Mouse (Mus musculus): Measurements from ENCODE around the gene Palb2. TPM values are rescaled to one million over a fixed set of nuclear protein-coding genes. Genes with fewer than 3 reads are reported as not detected.
"Not testable (repeated sequence)": the region's sequence is repeated elsewhere in the genome, so short reads cannot be mapped to it uniquely, and the experiment has no call there.

The Palb2 gene
- total RNA-seq, 2 experiments from 2014 or later, result 1.6 to 1.9 TPM

DNA sequence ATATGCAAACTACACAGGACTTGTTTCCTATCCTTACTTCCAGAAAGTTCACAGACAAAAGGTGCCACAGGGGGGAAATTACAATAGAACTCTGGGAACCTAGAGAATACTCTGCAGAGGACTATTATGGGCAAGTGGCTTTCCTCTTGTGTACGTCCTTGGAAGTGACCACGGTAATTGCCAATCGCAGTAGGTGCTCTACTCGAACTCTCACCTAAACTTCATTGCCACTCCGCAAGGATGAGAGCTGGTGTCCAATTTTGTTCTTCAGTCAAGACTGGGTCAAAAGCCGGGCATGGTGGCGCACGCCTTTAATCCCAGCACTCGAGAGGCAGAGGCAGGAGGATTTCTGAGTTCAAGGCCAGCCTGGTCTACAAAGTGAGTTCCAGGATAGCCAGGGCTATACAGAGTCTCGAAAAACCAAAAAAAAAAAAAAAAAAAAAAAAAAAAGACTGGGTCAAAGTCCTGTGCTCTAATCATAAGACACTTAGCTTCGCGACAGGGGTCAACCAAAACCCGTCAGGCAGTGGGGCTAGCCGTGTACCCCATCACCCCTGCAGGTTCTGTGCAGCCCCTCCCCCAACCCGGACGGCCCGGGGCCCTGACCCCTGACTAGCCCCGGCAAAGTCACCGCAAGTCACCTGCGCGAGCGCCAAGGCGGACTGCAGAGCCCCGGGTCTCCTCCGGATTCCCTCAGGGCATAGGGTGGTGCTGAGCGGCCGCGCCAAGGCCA, 31.6 kb downstream of the Palb2 start:
- not testable (repeated sequence) for DNase-seq

DNA sequence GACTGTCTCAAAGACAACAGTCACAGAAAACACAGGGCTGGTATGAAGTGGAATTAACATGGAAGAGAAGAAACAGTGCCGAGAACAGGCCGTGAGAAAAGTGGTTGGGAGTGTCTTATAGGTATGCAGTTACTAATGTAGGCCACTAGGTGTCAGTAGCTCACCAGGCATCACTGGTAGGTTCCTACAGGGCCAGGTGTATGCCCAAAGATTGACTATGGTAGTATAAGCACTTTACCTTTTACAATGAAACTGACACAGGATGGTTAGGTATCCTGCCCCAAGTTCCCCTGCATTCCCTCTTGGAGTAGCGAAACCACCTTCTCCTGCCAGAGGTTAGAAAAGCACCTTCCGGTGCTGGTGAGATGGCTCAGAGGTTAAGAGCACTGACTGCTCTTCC, 33.6 kb downstream of the Palb2 start:
- DNase-seq, result peak; percentile 15 to 39

DNA sequence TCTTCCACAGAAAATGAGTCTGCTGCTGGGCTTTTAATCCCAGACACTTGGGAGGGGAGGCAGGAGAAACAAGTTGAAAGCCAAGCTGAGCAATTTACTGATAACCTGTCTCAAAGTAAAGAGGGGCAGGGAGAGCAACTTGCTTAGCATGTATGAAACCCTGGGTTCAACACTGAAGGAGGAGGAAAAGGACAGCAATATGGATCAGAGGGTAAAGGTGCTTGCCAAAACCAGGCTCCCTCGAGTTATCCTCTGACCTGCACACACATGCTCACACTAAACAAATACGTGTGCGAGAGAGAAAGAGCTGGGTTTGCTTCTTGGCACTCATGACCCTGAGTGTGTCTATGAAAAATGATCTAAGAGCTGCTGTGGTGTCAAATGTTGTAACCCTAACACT, 34.8 kb downstream of the Palb2 start:
- no peak for DNase-seq

DNA sequence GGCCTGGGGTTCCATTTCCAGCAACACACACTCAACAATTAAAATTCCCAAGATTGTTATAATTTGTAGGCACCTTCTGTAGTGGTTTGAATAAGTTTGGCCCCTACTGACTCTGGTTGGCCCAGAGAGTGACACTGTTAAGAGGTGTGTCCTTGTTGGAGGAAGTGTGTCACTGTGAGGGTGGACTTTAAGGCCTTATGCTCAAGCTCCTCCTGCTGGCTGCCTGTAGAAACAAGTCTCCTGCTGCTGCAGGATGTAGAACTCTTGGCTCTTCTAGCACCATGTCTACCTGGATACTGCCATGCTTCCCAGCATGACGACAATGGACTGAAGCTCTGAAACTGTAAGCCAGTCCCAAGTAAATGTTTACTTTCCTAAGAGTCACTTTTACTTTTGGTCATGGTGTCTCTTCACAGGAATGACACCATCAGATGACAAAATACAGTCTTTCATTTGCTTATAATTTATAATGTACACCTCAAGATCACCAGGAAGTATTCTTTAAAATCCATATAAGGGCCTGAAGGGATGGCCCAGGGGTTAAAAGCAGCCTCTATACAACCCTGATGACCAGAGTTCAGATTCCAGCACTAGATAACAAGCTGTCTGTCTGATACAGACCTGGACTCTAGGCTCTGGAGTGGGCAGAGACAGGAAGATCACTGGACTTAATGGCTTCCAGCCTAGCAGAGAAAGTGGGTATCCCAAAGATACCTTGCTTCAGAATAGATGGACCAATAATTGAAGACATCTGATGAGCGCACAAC, 38.0 kb downstream of the Palb2 start:
- DNase-seq, result no peak

DNA sequence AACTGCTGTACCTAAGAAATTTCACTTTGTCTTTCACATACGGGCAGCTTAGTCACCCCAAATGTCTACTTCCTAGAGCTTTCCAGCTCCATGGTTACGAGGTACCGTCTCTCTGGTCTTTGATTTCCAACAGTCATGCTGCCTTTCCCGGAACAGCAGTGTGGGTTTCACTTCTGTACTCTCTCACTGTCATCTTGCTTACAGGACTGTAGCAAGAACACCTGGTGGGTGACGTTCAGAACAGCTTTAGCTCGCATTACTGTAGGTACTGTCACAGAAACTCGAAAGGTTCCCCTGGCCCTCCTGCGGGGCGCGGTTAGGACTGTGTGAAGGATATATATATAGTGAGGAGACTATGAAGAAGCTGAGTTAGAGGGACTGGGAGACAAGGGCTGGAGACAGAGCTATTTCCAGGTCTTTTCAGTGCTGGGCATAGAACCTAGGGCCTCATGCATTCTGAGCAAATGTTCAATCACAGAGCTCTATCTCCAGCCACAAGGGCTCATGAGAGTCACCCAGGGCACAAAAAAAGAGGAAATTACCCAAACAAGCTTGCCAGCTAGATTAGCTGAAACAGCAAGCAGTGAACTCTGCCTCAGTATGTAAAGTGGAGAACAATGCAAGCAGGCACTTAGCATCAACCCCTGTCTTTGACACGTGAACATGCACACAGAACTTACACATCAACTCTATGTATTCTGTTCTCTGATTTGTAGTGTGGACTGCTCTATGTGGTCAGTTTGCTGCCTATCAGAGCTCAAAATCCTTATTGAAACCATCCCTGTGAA, 45.4 kb downstream of the Palb2 start:
- no peak for DNase-seq

DNA sequence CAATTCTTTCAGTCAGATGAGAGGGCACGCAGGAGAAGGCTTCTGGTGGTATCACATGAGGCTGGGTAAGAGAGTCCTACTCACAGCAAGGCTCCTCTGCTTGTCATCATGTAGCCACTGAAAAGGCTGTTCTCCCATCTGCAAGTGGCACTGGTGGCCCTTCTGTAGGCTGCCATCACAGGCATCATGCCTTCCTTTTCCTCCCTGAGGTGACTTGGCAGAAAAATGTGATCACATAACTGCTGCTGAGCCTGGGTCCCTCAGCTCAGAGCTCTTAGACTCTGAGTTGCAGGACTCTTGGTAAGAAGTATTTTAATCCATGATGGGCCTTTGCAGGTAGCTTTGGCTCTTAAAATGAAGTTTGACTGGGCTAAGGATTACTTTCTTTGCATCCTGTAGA, 51.7 kb downstream of the Palb2 start:
- no peak for DNase-seq

DNA sequence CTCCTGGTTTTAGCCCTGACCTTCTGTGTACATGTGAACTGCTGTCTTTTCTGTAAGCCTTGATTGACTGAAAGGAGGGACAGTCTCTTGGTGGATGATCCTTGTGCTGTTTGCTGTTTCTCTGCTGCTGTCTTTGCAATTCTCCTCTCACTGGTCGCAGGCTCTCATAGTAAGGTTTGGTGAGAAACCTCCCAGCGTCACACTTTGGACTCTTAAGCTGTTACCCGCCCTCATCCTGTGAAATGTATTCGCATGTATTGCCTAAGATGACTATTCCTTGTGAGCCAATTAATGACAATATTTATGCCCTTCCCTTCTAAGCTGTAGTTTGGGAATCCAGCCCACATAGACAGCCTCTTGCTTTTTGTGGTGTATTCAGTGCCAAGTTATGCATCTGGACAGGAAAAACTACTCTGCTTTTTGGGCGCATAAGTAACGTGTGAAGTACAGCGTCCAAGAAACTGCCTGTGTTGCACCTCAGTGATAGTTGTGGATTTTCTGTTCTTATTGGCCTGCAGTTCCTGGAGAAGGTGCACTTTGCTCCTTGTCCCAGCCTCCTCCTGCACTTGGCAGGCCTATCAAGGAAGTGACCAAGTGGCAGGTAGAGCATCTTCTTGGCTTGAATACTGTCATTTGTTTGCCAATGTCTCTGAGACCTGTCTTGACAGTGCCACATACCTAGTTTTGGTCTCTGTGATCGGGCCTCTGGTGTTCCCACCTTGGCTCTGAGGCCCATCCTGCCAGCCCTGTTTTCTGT, 52.8 kb downstream of the Palb2 start:
- no peak for DNase-seq

DNA sequence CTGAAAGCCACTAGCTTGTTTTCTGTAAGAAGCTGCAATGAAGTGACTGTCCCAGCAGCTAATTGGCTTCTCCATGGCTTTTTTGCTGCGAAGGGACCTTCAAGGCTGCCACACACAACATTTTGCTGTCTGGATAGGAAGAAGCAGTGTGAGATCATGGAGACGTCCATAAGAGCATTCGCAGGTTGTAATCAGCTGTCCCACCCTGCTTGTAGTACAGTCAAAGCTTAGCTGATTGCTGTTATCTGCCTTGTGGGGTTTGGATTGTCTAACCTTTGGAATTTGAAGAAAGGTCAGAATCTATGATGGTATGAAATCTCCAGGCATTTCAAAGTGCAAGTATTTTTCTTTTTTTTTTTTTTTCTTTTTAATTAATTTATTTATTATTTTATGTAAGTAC, 58.4 kb downstream of the Palb2 start:
- DNase-seq, result no peak

DNA sequence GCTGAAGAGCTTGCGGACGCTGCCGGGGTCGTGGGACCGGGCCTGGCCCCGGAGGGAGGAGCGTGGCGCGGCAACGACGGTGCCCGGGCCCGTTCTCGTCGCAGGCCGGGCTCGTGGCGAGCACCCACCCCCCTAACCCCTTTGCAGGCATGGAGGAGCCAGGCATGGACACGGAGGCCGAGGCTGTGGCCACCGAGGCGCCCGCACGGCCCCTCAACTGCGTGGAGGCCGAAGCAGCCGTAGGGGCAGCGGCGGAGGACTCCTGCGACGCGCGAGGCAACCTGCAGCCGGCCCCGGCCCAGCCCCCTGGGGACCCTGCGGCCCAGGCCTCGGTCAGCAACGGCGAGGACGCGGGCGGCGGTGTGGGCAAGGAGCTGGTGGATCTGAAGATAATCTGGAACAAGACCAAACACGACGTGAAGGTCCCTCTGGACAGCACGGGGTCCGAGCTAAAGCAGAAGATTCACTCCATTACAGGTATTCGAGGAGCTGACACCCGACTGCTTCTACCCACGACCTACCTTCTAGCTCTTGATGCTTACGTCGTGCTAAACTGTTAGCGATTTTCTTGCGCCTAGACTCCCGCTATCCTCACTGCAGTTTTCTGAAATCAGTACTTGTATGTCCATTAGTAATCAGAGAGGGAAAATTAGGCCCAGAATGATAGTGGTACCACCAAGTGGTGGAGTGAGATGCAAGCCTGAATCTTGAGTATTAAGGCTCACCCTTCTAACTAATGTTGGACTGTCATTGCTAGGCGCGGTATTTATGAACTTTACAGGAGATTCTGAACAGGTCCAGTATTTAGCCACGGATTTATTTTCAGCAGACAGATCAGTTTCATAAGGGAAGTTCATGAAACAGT, 65.0 kb downstream of the Palb2 start:
- DNase-seq, result peak; percentile 21 to 42

DNA sequence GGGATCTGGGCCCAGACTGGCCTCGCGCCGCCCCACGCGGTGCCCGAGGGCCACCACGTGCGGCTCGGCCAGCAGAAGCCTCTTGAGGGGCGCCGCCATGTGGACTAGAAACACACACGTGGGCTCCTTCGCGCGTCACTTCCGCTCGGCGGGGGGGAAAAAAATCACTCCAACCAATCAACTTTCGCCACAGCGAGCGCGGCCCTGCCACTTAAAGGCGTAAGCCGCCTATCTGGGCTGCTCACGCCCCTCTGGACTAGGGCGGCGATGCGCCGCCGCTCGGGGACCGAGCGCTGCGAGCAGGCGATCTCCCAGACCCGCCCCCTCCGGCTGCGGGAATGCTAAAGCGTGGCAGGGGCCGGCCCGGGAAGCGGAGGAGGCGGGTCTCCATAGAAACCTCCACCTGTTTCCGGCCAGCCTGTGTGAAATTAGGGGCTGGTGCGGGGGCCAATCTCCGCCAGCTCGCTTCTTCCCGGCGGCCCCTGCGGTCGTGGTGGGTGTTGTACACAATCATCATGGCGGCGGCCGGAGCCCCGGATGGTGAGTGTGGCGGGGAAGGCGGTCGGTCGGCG, 65.8 kb downstream of the Palb2 start, which contains the start of the genes Ubfd1 and Ears2:
Gene Ubfd1, plus strand, starts transcription at position 231 of the 572 bp plus-strand sequence.
Gene Ears2, minus strand, starts transcription at position 319 of the 572 bp plus-strand sequence.
- peak; percentile 96 to 97 for DNase-seq

DNA sequence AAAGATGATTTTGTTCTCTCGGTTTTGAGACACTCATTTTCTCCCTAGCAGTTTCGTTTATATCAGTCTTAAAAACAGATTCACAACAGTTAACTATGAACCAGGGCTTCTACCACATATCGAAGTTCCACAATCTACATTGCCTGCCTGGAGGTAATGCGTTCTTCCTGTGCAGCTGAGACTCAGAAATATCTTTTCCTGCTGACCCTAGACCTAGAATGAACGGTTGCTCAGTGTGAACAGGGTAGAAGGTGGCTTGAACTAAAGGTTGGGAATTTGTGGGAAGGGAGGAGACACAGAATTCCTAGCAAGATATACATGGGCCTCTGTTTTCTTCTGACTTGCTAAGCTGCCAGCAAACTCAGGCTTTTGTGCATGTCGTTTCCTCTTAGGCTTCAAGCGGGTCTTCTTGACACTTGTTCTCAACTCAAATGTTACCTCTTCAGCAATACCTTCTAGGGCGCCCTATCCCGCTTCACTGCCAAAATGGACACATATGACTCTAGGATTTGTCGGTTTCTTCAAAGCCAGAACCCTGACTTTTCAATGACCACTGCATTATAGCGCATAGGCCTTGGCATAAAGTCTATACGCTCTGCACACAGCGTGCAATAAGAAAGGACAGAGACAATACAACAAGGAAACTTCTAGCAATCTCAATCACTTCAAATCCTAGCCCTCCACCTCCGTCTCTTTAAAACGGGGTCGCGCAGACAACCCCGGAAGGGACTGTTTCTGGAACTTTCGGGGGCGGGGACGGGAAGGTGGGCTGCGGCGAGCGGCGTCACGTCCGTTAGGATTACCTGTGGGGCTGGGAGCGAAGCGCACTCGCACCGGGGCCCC, 66.5 kb downstream of the Palb2 start:
- DNase-seq, result no peak

DNA sequence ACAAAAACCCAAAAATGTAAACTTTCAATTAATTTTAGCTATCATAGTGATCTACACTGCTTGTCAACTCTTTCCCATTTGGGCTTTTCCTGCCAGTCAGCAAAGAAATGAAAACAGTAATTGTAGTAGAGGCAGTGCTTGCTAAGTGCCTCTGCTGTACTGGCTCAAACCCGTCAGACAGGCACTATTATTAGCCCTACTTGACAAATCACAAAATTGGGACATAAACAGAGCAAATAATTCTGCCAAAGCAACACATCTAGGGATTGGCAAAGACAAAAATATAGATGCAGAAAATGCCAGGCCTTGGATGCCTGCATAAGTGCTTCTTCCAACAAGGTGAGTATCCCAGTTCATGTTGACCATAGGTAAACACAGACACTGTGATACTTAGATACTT, 67.1 kb downstream of the Palb2 start:
- no peak for DNase-seq

Other genes with a start within 250 kb of the Palb2 start
- gene Cog7, start 151.3 kb downstream of the Palb2 start, total RNA-seq (2021), result 10 to 100 TPM; 27.0 to 31.6 TPM
- gene Gga2, start 111.8 kb downstream of the Palb2 start, total RNA-seq (2021), result 10 to 100 TPM; 16.9 to 17.3 TPM
- 10 to 100 TPM; 49.5 to 63.8 TPM for gene Ubfd1, start 65.8 kb downstream of the Palb2 start, total RNA-seq (2021)
- 10 to 100 TPM; 19.0 to 25.5 TPM for gene Ears2, start 65.7 kb downstream of the Palb2 start, total RNA-seq (2021)
- gene Ndufab1, start 31.1 kb downstream of the Palb2 start, total RNA-seq (2021), result 100 to 1,000 TPM; 502 to 538 TPM
- gene Dctn5, start 56 bp upstream of the Palb2 start, total RNA-seq (2021), result 10 to 100 TPM; 60.6 to 66.2 TPM
- gene Plk1, start 26.5 kb upstream of the Palb2 start, total RNA-seq (2021), result 1 to 10 TPM; 4.0 to 4.3 TPM
- gene Ern2, start 53.2 kb upstream of the Palb2 start, total RNA-seq (2021), result under 1 TPM; 0.13 to 0.16 TPM
- 1 to 10 TPM; 1.4 to 2.2 TPM for gene Chp2, start 86.5 kb upstream of the Palb2 start, total RNA-seq (2021)
- 10 to 100 TPM; 10.5 to 15.5 TPM for gene Prkcb, start 155.8 kb upstream of the Palb2 start, total RNA-seq (2021)

Measured in adrenal gland, postnatal 36 days (tissue).